Mouse (Mus musculus) cerebellum, adult 2 months (tissue): Measurements from ENCODE around the gene Slc5a10.

ENCODE experiments used
- CTCF ChIP-seq: fragments of 200-500 bp; IDR thresholded peaks from 2 replicates; pipeline ENCODE4 v1.5.1; 2011; ENCODE audit warnings: low read depth, mild to moderate bottlenecking, control low read depth, low read length, moderate library complexity, borderline replicate concordance; ENCODE audit not compliant: insufficient read depth
- POLR2A ChIP-seq: fragments of 200-500 bp; IDR thresholded peaks from 2 replicates; pipeline ENCODE4 v1.6.1; 2011; ENCODE audit warnings: low read length, control low read depth, borderline replicate concordance; ENCODE audit not compliant: insufficient read depth

DNA sequence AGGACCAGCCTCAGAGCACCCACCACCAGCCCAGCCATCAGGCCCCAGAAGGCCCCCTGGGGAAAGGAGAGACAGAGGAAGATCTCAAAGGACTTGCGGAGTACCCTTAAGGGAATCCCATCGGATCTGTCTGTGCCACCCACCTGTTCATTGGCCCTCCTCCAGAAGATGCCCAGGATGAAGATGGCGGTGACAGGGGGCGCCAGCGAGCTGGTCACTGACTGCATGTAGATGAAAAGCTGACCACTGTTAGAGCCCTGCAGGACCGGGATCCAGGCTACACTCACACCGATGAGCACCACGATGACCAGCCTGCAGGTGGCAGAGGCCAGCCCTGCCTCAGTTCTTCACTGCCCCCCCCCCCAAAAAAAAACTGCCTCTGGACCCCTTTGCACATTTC is 46.9 kb downstream of the Slc5a10 start:
- TF ChIP-seq POLR2A (no peak), CTCF (peak; percentile 61)
